Mouse (Mus musculus) cerebellum, adult 2 months (tissue): Measurements from ENCODE around the gene Irf2.

Experiments
- CTCF ChIP-seq: fragments of 200-500 bp; IDR thresholded peaks from 2 replicates; pipeline ENCODE4 v1.5.1; 2011; ENCODE audit warnings: low read depth, mild to moderate bottlenecking, control low read depth, low read length, moderate library complexity, borderline replicate concordance; ENCODE audit not compliant: insufficient read depth
- POLR2A ChIP-seq: fragments of 200-500 bp; IDR thresholded peaks from 2 replicates; pipeline ENCODE4 v1.6.1; 2011; ENCODE audit warnings: low read length, control low read depth, borderline replicate concordance; ENCODE audit not compliant: insufficient read depth

DNA sequence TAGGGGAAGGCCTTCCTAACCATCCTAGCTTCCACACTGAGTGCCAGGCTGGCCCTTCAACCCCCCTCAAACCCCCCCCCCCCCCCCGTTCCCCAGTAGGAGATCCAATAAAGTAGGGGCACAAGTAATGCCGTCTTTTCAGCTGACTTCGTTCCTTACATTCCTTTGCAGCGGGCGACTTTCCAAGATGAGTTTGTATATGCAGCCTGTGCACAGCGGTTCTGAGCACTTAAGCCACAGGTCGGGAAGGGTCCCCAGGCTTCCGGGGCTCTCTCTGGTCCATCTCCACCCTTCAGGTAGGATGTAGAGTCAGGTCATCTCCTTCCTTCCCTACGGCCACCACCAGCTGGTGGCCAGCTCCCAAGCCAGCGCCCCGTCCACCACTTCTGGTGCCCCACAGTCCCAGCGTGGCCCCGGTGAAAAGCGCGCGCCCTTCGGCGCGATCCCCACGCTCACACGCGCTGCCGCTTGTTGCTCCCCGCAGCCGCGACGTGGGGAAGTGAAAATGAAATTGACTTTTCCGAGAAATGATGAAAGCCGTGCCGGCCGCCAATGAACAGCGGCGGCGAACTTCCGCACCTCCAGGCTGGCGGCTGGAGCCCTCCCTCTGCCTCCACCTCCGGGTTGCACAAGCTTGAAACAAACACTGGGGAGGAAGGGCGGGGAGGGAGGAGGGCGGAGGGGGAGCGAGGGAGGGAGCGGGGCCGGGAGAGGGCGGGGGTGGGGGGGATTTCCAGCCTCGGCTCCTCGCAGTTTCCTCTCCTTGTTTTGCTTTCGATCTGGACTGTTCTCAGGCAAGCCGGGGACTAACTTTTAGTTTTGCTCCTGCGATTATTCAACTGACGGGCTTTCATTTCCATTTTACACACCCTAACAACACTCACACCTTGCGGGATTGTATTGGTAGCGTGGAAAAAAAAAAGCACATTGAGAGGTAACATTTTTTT is at the start of gene Irf2:
- TF ChIP-seq CTCF (no peak), POLR2A (peak; percentile 38; the same call in 1 of the 2 replicates)
